Mouse (Mus musculus) layer of hippocampus, adult 8-10 months (tissue): ENCODE measurements around the gene Sphk2. TPM values are rescaled to one million over a fixed set of nuclear protein-coding genes. Genes with fewer than 3 reads are reported as not detected.

Source experiments
- DNase-seq, 2 experiments: peaks; one replicate each; pipeline ENCODE4 v3.0.0; 2022; ENCODE audit warnings: low spot score in 2 of 2
- total RNA-seq, 4 experiments: library from RNA; stranded (reverse); gene quantifications; 2 replicates each; pipeline ENCODE4 v1.2.4; 2022

Sphk2 gene
- 10 to 100 TPM; 28.1 to 36.7 (median 32.7) TPM for total RNA-seq

DNA sequence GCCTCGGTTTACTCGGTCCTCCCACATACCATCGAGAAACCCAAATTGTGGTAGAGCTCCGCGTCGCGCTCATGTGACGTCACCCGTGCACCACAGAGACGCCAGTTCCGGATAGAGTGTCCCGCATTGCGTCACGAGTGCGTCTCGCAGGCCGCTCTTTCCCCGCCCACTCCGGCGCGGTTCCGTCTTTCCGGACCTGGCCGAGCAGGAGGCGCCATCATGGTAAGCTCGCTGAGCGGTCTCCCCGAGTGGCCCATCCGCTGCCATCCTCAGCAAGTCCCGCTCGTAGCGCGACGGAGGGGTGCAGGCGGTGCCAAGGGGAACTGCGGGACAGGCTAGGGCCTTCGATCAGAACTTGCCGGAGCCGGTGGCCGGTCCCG is at the start of gene Sphk2:
TSS of gene Sphk2 (minus strand) at position 85 of the 380 bp plus-strand sequence.
- DNase-seq: peak; percentile 98 to 99

DNA sequence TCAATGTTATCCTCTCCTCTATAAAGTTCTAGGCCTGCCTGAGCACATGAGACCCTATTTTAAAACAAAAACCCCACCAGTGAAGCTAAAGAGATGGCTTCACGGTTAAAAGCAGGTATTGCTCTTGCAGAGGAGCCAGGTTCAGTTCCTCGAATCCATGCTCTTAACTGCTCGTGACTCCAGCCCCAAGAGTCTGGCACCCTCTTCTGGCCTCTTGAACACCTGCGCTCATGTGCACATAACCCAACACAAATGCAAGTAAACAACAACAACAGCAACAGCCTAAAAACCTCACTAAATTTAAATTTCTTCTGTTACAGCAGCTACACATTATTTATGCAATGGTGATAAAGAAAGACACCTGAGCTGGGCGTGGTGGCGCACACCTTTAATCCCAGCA is 49.7 kb upstream of the Sphk2 start:
- DNase-seq: no peak

DNA sequence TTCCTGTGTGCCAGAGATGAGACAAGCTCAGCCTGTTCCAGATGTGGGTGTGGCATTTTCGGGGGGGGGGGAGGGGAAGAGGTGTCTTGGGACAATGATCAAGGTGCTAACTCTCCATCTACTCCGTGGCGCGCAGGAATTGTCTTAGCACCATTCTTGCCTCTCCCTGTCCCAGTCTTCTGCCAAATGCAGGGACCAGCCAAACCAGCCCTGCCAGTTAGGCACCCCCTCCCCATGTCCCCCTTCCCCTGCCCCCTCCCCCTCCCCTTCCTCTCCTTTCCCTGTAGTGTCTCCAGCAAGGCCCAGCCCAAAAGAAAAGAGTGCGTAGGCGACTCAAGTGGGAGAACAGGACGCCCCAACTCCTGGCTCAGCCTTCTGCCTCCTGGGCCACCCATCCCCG is 49.0 kb upstream of the Sphk2 start:
- no peak for DNase-seq

- DNase-seq: no peak
Measured at GRCm38 (mm10) chr7:45765995-45766394, 48.2 kb upstream of the Sphk2 start.

DNA sequence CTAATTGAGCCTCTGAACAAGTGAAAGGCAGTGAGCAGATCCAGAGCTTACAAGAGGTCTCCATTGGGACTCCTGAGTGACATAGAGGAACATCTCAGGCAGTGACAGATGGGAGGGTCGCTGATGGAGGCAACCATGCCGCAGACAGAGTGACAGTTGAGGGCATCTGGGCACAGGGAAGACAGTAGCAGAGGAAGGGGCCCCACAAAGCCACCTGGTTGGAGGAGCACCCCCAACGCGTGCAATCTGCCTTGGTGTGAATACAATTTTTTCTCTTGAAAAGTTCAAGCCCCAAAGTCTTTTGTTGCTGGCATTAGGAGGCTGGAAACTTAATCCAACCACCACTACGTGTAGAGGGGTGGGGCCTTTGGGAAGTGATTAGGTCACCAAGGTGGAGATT is 42.3 kb upstream of the Sphk2 start:
- no peak for DNase-seq

DNA sequence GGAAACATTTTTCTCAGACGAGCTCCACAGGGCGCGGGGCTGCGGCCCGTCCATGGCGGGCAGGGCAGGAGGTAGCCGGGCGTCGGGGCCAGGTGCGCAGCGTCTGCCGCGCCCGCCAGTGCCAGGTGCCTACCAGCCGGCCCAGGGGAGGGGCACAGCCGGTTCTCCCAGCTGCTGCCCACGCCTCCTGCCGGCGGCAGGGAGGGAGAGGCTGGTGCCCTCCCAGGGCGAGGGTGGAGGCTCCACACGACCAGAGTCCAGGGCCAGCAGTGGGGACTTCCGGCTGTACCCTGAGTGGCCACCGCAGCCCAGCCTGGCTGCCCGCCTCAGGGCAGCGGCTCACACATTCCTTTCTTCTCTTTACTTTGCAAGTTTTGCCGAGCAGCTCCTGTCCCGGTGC is 41.6 kb upstream of the Sphk2 start:
- DNase-seq: no peak

GRCm38 (mm10) chr7:45755703-45756102 is 37.9 kb upstream of the Sphk2 start:
- no peak for DNase-seq

DNA sequence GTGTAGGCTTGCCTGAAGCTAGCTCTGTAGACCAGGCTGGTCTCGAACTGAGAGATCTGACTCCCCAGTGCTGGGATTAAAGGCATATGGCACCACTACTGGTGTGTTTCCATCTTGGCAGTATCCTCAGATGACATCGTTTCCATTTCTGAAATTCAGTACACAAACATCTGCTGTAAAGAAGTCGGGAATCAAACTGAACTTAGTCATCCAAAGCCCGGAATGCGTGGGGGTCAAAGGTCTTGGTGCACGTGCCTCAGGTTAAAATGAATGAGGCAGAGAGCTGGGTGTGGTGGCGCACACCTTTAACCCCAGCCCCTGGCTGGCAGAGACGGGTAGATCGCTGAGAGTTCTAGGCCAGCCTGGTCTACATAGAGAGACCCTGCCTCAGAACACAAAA is 32.4 kb upstream of the Sphk2 start:
- DNase-seq: no peak

DNA sequence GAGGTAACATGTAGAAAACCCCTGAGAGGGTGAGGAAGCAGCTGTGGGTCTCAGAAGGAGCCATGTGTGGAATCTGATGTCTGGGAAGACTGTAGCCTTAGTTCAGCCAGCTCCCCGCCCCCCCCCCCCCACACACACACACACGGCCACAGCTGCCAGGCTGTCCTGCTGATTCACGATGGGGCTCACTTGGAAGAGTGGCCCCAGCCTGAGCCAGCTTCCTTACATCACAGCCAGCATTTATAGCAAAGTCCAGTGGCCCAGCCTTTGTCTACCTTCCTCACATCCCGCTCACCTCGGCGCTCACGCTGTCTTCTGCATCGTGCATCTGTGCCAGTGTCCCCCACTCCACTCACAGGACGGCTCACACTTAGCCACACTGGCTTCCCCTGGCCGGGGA is 31.6 kb upstream of the Sphk2 start:
- DNase-seq: no peak

DNA sequence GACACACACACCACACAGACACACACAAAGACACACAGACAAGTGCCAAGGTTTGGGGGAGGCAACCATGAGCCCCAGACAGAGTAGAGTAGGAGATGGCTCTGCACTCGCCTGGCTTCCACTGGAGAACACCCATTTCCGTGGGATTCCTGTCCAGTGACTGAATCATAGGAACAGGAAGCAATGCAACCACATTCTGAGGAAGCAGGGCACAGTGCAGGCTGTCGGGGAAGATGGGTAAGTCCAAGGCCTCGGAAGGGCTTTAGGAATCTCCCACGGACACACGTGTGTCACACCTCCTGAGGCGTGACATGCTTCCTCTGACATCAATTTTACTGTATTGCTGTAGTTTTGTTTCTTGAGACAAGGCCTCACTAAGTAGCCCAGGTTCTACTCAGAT is 30.3 kb upstream of the Sphk2 start:
- DNase-seq: no peak

GRCm38 (mm10) chr7:45747450-45747849 is 29.6 kb upstream of the Sphk2 start:
- no peak for DNase-seq

GRCm38 (mm10) chr7:45746518-45746917 is 28.7 kb upstream of the Sphk2 start:
- DNase-seq: no peak

- DNase-seq: peak in 1 of 2 experiments; percentile 69
Measured at GRCm38 (mm10) chr7:45744387-45744786, 26.6 kb upstream of the Sphk2 start.

DNA sequence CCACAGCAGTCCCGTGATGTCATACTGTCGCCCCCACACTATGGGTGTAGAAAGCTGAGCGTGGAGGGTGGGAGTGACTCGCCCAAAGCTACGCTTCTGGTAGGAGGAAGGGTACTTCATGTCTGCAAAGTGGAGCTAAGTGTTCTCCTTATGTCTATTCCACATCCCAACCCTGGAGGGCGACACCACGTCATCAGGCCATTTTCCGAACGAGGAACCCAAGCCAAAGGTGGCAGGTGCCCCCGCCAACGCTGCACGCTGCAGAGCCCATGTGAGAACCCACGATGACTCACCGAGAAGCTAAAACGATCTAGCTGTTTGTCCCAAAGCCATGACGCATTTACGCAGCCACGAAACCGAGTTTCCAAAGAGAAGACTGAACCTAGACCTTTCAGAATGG is 24.5 kb upstream of the Sphk2 start:
- DNase-seq: peak; percentile 87 to 89

DNA sequence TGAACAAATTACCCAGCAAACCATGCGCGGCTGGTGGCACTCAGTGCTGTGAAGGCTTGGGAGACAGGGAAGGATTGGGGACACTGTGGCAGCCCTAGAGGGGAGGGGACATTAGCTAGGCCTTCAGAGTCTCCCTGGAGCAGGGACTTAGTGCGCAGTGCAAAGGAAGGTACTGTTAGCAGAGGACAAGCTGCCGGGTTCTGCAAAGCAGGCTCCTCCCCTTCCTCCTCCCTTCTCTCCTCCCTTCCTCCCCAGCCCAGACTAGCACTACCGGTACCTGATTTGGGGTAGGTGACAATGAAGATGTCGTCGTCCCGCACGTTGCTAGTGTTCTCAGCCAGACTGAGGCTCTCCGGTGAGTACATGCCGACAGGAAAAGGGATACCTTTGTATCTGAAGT is 24.0 kb upstream of the Sphk2 start:
- DNase-seq: peak in 1 of 2 experiments; percentile 42

DNA sequence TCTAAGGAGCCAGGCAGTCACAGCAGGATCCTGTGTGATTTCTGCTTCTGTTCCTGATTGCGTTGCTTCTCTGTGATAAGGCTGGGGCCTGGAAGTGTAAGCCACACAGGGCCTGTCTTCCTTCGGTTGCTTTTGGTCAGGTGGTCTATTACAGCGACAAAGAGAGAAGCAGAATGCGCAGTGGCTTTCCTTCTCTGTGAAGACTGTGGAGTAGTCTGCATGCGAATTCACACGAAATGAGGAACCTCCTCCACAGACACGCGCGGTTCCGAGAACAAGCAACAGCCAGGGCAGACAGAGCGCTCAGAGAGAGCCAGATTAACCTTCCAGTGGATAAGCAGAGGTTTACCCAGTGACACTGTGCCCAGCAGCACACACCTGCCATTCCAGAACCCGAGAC is 23.5 kb upstream of the Sphk2 start:
- no peak for DNase-seq

DNA sequence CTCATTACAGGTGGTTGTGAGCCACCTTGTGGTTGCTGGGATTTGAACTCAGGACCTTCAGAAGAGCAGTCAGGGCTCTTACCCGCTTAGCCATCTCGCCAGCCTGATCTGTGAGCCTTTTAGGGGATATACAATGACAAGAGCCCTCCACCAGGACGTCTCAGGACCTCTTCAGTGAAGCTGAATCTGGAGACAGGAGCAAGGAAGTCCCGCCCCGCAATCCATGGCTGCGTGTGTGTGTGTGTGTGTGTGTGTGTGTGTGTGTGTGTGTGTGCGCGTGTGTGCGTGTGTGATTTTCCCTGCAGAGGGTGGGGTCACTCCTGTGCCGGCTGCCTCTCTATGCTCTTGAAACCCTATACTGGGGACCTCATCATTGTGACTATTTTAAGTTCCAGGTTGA is 22.0 kb upstream of the Sphk2 start:
- DNase-seq: no peak

DNA sequence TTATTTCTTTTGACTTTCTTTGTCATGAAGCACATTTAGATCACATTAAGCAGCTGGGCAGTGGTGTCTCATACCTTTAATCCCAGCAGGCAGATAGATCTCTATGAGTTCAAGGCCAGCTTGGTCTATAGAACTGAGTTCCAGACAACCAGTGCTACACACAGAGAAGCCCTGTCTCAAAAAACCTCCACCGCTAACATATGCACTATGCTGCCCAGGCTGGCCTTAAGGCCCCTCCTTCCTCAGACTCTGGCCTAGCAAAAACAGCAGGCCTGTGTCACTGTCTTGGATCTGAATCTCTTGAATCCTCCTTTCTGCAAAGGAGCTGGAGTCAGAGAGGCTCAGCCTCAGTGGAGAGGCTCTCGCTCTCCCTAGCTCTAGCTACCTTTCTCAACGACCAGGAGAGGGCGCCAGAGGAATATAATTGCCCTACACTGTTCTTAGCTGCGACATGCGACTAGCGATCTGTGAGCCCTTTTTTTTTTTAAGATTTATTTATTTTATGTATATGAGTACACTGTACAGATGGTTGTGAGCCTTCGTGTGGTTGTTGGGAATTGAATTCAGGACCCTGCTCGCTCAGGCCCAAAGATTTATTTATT is 21.5 kb upstream of the Sphk2 start:
- peak; percentile 70 to 85 for DNase-seq

GRCm38 (mm10) chr7:45733477-45733876 is 15.7 kb upstream of the Sphk2 start:
- DNase-seq: no peak

- no peak for DNase-seq
Measured at GRCm38 (mm10) chr7:45730727-45731431, 13.1 kb upstream of the Sphk2 start.

- DNase-seq: no peak
Measured at GRCm38 (mm10) chr7:45727625-45728024, 9.8 kb upstream of the Sphk2 start.

- DNase-seq: no peak
Measured at GRCm38 (mm10) chr7:45726419-45726818, 8.6 kb upstream of the Sphk2 start.

DNA sequence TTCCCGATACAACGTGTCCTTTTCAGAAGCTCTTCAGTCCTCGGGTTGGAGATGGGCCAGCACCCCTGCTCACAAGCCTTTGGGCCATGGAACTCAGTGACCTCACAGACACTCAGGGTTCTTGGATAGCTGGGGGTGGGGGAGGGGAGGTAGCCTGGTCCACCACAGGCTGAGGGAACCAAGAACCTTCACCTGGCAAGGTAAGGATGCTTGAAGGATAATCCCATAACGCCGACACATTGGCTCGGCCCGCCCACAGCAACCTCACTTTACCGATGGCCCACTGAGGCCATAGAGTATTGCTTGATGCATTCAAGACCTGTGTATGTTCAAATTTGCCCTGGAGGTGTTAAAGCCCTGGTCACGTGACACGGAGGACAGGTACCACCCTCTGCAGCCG is 7.9 kb upstream of the Sphk2 start, which contains the start of gene Spaca4:
TSS of gene Spaca4 (minus strand) at position 101 of the 400 bp plus-strand sequence.
- no peak for DNase-seq
